ENCODE assay signal across 20 mouse cellular contexts in the genomic region with DNA sequence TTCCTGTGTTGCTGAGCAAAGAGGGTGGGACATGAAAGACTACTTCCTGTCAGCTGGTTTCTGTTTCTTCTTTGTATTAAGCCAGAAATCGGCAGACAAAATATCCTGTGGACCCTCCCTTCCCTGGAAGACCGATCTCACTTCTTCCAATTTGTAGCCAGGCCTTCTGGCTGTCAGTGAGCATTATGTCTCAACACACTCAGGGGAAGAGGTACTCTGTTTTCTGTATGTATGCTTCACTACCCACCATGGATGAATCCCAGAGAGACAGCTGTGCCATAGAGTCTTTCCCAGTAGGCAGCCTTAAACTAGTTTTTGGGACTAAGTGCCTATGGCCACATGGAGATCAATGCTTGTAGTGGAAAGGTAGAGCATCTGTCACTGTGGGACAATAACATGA.
DNase-seq lines count a peak whose midpoint lies in the region; ATAC-seq and TF ChIP-seq lines count a peak whose summit lies in the region.
"Had no signal": no experiment of that assay in that cellular context is flagged by ENCODE, and none has a peak within 500 bp of the region (broad histone marks: within the 10 kb centered on the region; RNA-seq: fewer than 3 reads in every experiment).

No protein-coding gene starts in this region.

- no peaks in the 10 kb centered on the region for H3K36me3 ChIP-seq in embryonic facial prominence, embryonic 14.5 days (ENCODE audit: control insufficient read depth, insufficient read depth, low read length)
- no peaks in the 10 kb centered on the region for H3K36me3 ChIP-seq in embryonic facial prominence, embryonic 10.5 days (replicated peaks)
- H3K36me3 ChIP-seq in heart, embryonic 16.5 days (ENCODE audit: control insufficient read depth, insufficient read depth): no peaks in the 10 kb centered on the region
- no peaks in the 10 kb centered on the region for H3K36me3 ChIP-seq in lung, embryonic 14.5 days (ENCODE audit: insufficient read depth)
- H3K36me3 ChIP-seq: embryonic facial prominence, embryonic 15.5 days; limb, embryonic 12.5 days; liver, embryonic 12.5 days; midbrain, embryonic 10.5 days; neural tube, embryonic 12.5 days had no signal

- TF ChIP-seq CTCF in lung, embryonic 14.5 days (IDR thresholded peaks at IDR 0.05; ENCODE audit: low read depth): no peak

- H3K9ac ChIP-seq in embryonic facial prominence, embryonic 14.5 days (ENCODE audit: low read depth, low read length): no peak overlapping the region
- H3K9ac ChIP-seq in heart, embryonic 16.5 days (ENCODE audit: low read length): no peak overlapping the region
- H3K9ac ChIP-seq in lung, embryonic 14.5 days: no peak overlapping the region
- H3K9ac ChIP-seq: embryonic facial prominence, embryonic 15.5 days; limb, embryonic 12.5 days; liver, embryonic 12.5 days; neural tube, embryonic 12.5 days had no signal

- no peak overlapping the region for H3K4me2 ChIP-seq in embryonic facial prominence, embryonic 14.5 days (ENCODE audit: low read depth, low read length)
- H3K4me2 ChIP-seq in heart, embryonic 16.5 days (ENCODE audit: low read depth, low read length): peak overlapping the region; percentile 11; the same call in 1 of the 2 replicates
- no peak overlapping the region for H3K4me2 ChIP-seq in lung, embryonic 14.5 days
- H3K4me2 ChIP-seq: embryonic facial prominence, embryonic 15.5 days; limb, embryonic 12.5 days; liver, embryonic 12.5 days; neural tube, embryonic 12.5 days had no signal

- no peak for ATAC-seq in embryonic facial prominence, embryonic 14.5 days (ENCODE audit: low read depth)
- no peak for ATAC-seq in heart, embryonic 16.5 days (replicated peaks; ENCODE audit: extremely low read depth, insufficient read depth, low FRiP score)
- no peak for ATAC-seq in lung, embryonic 14.5 days (ENCODE audit: insufficient read depth)
- ATAC-seq: CD4-positive, CD25-positive, alpha-beta regulatory T cell, adult 4 months; forebrain, embryonic 16.5 days; liver, embryonic 12.5 days; Patski had no signal

- H3K4me3 ChIP-seq in embryonic facial prominence, embryonic 14.5 days (ENCODE audit: low read depth, low read length): no peak overlapping the region
- H3K4me3 ChIP-seq in embryonic facial prominence, embryonic 10.5 days: no peak overlapping the region
- H3K4me3 ChIP-seq in heart, embryonic 16.5 days (ENCODE audit: low read length): no peak overlapping the region
- H3K4me3 ChIP-seq in lung, embryonic 14.5 days (ENCODE audit: low read depth, low read length): no peak overlapping the region
- H3K4me3 ChIP-seq: embryonic facial prominence, embryonic 15.5 days; limb, embryonic 12.5 days; liver, embryonic 12.5 days; midbrain, embryonic 10.5 days; neural tube, embryonic 12.5 days had no signal

- no peaks in the 10 kb centered on the region for H3K9me3 ChIP-seq in embryonic facial prominence, embryonic 14.5 days (ENCODE audit: control insufficient read depth, low read length)
- no peaks in the 10 kb centered on the region for H3K9me3 ChIP-seq in embryonic facial prominence, embryonic 10.5 days
- no peaks in the 10 kb centered on the region for H3K9me3 ChIP-seq in heart, embryonic 16.5 days (replicated peaks; ENCODE audit: control insufficient read depth, low read length)
- H3K9me3 ChIP-seq in lung, embryonic 14.5 days (ENCODE audit: low read depth, low read length): no peaks in the 10 kb centered on the region
- H3K9me3 ChIP-seq: embryonic facial prominence, embryonic 15.5 days; limb, embryonic 12.5 days; liver, embryonic 12.5 days; midbrain, embryonic 10.5 days; neural tube, embryonic 12.5 days had no signal

- DNase-seq in embryonic facial prominence, embryonic 14.5 days (ENCODE audit: low spot score): peak; percentile 4
- DNase-seq in embryonic facial prominence, embryonic 10.5 days (ENCODE audit: low spot score): no peak
- no peak for DNase-seq in heart, postnatal 14 days
- DNase-seq in lung, embryonic 14.5 days: peak; percentile 9
- DNase-seq in lung, postnatal 14 days: no peak
- DNase-seq in retina, postnatal 1 day: peak; percentile 72
- DNase-seq: adrenal gland, adult 8-10 months; cerebellum, adult 9-11 months; heart, postnatal 4 days; thymus, postnatal 25 days had no signal

- no peaks in the 10 kb centered on the region for H3K27me3 ChIP-seq in embryonic facial prominence, embryonic 14.5 days (replicated peaks; ENCODE audit: control insufficient read depth, insufficient read depth, low read length)
- no peaks in the 10 kb centered on the region for H3K27me3 ChIP-seq in embryonic facial prominence, embryonic 10.5 days (replicated peaks; ENCODE audit: low read depth, poor library complexity, severe bottlenecking)
- no peaks in the 10 kb centered on the region for H3K27me3 ChIP-seq in heart, embryonic 16.5 days (ENCODE audit: control insufficient read depth, insufficient read depth, low read length)
- no peaks in the 10 kb centered on the region for H3K27me3 ChIP-seq in lung, embryonic 14.5 days (ENCODE audit: insufficient read depth, low read length)
- H3K27me3 ChIP-seq: embryonic facial prominence, embryonic 15.5 days; limb, embryonic 12.5 days; liver, embryonic 12.5 days; neural tube, embryonic 12.5 days; Patski had no signal

- 17% methylated on average over 2 of the region's 2 CpGs for WGBS in embryonic facial prominence, embryonic 14.5 days
- WGBS in embryonic facial prominence, embryonic 10.5 days: 50% methylated on average over 2 of the region's 2 CpGs
- 35% methylated on average over 2 of the region's 2 CpGs for WGBS in heart, embryonic 16.5 days
- WGBS in lung, embryonic 14.5 days: 38% methylated on average over 2 of the region's 2 CpGs

- H3K27ac ChIP-seq in embryonic facial prominence, embryonic 14.5 days (replicated peaks; ENCODE audit: low read depth, low read length): no peak overlapping the region
- H3K27ac ChIP-seq in embryonic facial prominence, embryonic 10.5 days (replicated peaks): no peak overlapping the region
- no peak overlapping the region; the same call in 1 of the 2 replicates for H3K27ac ChIP-seq in heart, embryonic 16.5 days (ENCODE audit: low read length)
- H3K27ac ChIP-seq in lung, embryonic 14.5 days (ENCODE audit: low read depth): no peak overlapping the region
- H3K27ac ChIP-seq: embryonic facial prominence, embryonic 15.5 days; limb, embryonic 12.5 days; liver, embryonic 12.5 days; macrophage; midbrain, embryonic 10.5 days; neural tube, embryonic 12.5 days had no signal

- intact Hi-C loops in heart, postnatal 14 days (cut with DNase I): no loop called here

- H3K4me1 ChIP-seq in embryonic facial prominence, embryonic 14.5 days (ENCODE audit: control insufficient read depth, insufficient read depth, low read length): peaks cover 4% of the 10 kb centered on the region; the same call in 1 of the 2 replicates
- H3K4me1 ChIP-seq in embryonic facial prominence, embryonic 10.5 days: peaks cover 5% of the 10 kb centered on the region; the same call in 1 of the 2 replicates
- H3K4me1 ChIP-seq in heart, embryonic 16.5 days (ENCODE audit: control insufficient read depth, insufficient read depth, low read length): peaks cover 5% of the 10 kb centered on the region
- H3K4me1 ChIP-seq in lung, embryonic 14.5 days (ENCODE audit: insufficient read depth): no peaks in the 10 kb centered on the region
- H3K4me1 ChIP-seq: embryonic facial prominence, embryonic 15.5 days; limb, embryonic 12.5 days; liver, embryonic 12.5 days; midbrain, embryonic 10.5 days; neural tube, embryonic 12.5 days had no signal

Comparison
In these comparisons a context has a peak if more than half of its experiments do, and no peak if none do; other contexts are left out.
1. DNase-seq: peak in embryonic facial prominence, embryonic 14.5 days (single experiment), lung, embryonic 14.5 days (single experiment) and retina, postnatal 1 day (single experiment); none in embryonic facial prominence, embryonic 10.5 days (single experiment), heart, postnatal 14 days (0 of 2) and lung, postnatal 14 days (single experiment).